Mouse (Mus musculus): ENCODE measurements around the gene Igsf9.

DNA sequence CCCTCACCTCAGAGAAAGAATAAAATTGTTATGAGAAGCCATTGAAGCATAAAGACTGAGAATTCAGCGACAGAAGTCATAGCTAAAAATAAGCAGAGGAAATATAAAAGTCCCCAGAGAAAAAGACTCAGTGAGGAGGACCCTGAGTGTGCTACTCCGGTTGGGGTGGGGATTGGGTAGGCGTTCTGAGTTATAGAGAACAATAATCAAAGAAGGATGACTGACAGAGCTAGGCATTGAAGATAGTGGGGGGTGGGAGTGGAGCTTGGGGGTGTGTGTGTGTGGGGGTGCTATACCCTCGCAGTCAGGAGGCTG lies 47.8 kb upstream of the Igsf9 start:
- TF ChIP-seq CTCF (IDR thresholded peaks at IDR 0.05; ENCODE audit: insufficient read depth, low read length) (no peak), POLR2A (IDR thresholded peaks at IDR 0.05; ENCODE audit: borderline replicate concordance, extremely low read depth, low read depth, low read length) (no peak)

Data from lung, adult 2 months (tissue).